Mouse (Mus musculus) forebrain, embryonic 16.5 days (tissue): Measurements from ENCODE around the gene Hus1. TPM values are rescaled to one million over a fixed set of nuclear protein-coding genes. Genes with fewer than 3 reads are reported as not detected.
A peak's percentile ranks its signal among the peaks of the same experiment; 100 is the strongest.

Experiments used
- ATAC-seq: fragments of 200-750 bp; cut with Nextera tagmentation; 2 replicates; pipeline ENCODE4 v1.8.0; 2017; ENCODE audit warnings: mild to moderate bottlenecking, moderate library complexity
- H3K27ac ChIP-seq: fragments of 300-500 bp; sonication (generic); 2 replicates; pipeline ENCODE4 v1.5.1; 2014; ENCODE audit warnings: low read length, control low read depth
- H3K27me3 ChIP-seq: fragments of 300-500 bp; sonication (generic); replicated peaks from 2 replicates; pipeline ENCODE4 v1.6.1; 2014; ENCODE audit warnings: low read length; ENCODE audit not compliant: control insufficient read depth, insufficient read depth
- H3K36me3 ChIP-seq: fragments of 300-500 bp; sonication (generic); 2 replicates; pipeline ENCODE4 v1.6.1; 2014; ENCODE audit not compliant: control insufficient read depth, insufficient read depth
- H3K4me1 ChIP-seq: fragments of 300-500 bp; sonication (generic); replicated peaks from 2 replicates; pipeline ENCODE4 v1.6.1; 2014; ENCODE audit warnings: low read length; ENCODE audit not compliant: control insufficient read depth, insufficient read depth
- H3K4me2 ChIP-seq: fragments of 300-500 bp; sonication (generic); 2 replicates; pipeline ENCODE4 v1.6.1; 2014; ENCODE audit warnings: mild to moderate bottlenecking, low read length, control low read depth
- H3K4me3 ChIP-seq: fragments of 300-500 bp; sonication (generic); replicated peaks from 2 replicates; pipeline ENCODE4 v1.5.1; 2014; ENCODE audit warnings: mild to moderate bottlenecking, low read length, control low read depth
- H3K9ac ChIP-seq: fragments of 300-500 bp; sonication (generic); replicated peaks from 2 replicates; pipeline ENCODE4 v1.6.1; 2014; ENCODE audit warnings: low read depth, low read length, control low read depth
- H3K9me3 ChIP-seq: fragments of 300-500 bp; sonication (generic); 2 replicates; pipeline ENCODE4 v1.6.1; 2016; ENCODE audit warnings: low read length; ENCODE audit not compliant: control insufficient read depth
- WGBS: fragments of 180-500 bp; shearing (Covaris S2); extraction: QIAGEN DNeasy Blood & Tissue Kit; methylation state at CpG from one replicate; pipeline ENCODE4 v1.1.7; 2014; 5-methylcytosine and 5-hydroxymethylcytosine counted together
- polyA plus RNA-seq: library from polyadenylated mRNA; unstranded; fragments of >200 nt; fragmentation: Nextera tagmentation; extraction: Ambion mirVana; gene quantifications from 2 replicates; pipeline ENCODE4 v1.2.1, GENCODE M21; 2015

Gene Hus1
- polyA plus RNA-seq, 1 experiment from 2014 or later = 9.3 TPM

DNA sequence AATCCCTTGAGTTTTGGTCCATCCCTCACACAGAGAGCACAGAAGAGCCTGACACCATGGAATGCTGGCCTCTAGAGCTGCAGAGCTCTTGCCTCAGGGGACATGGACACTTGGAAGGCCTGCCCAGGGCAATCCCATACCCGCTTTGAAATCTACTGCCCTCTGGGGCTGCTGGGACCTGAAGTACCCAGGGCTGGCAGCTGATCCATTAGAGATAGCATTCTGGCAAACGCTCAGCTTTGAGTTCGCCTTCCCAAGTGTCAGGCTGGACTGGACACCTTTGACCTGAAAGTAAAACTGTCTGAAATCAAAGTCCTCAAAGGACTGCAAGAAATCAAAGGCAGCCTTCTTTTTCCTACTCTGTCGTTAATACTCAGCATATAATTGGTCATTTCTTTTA is 52.9 kb downstream of the Hus1 start:
- WGBS = 56% methylated on average over 4 of the region's 4 CpGs
- Histone ChIP-seq H3K36me3 (no peaks in the 10 kb centered on the region), H3K4me3 (no peak overlapping the region), H3K27me3 (no peaks in the 10 kb centered on the region), H3K4me2 (no peak overlapping the region), H3K9me3 (no peaks in the 10 kb centered on the region), H3K27ac (no peak overlapping the region), H3K9ac (no peak overlapping the region), H3K4me1 (peaks cover 8% of the 10 kb centered on the region; the same call in 1 of the 2 replicates)
- ATAC-seq = no peak

DNA sequence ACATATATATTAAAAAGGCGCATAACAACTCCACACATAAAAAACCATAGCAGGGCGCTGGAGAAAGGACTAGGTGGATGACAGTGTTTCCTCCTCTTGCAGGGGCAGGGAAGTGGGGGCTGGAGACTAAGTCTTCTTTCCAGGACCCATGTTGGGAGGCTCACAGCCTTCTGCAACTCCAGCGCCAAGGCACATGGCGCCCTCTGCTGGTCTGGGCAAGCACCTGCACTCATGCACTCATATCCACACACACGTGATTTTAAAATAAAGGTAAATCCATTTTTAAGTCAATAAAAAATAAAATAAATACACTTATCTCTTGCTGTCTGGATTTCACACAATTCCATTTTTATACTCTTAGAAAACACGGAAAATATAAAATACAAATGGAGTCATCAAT is 54.0 kb downstream of the Hus1 start:
- Histone ChIP-seq H3K9ac (no peak overlapping the region), H3K4me2 (no peak overlapping the region), H3K9me3 (no peaks in the 10 kb centered on the region), H3K27ac (no peak overlapping the region), H3K36me3 (no peaks in the 10 kb centered on the region), H3K27me3 (no peaks in the 10 kb centered on the region), H3K4me1 (peaks cover 8% of the 10 kb centered on the region; the same call in 1 of the 2 replicates), H3K4me3 (no peak overlapping the region)
- ATAC-seq = no peak
- 66% methylated on average over 6 of the region's 6 CpGs for WGBS

DNA sequence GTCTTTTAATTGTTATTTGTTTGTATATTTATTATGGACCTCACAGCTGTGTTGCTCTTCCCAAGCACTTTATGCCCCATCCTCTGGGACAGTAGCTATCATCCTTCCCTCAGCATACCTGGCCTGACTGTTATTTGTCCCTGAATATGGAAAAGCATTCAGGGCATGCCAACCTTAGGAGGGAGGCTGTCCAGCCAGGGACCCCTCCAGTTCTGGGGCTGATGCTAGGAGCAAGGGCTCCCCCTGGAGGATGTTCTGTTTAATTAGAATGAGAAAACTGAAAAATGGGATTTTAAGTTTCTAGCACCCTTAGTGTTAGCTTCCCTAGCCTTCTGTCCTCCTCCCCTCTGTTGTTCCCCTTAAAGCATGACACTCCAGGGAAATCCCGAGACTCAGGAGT is 55.3 kb downstream of the Hus1 start:
- no peak overlapping the region for H3K4me3 ChIP-seq
- H3K4me1 ChIP-seq = peaks cover 8% of the 10 kb centered on the region; the same call in 1 of the 2 replicates
- H3K27ac ChIP-seq = no peak overlapping the region
- no peaks in the 10 kb centered on the region for H3K27me3 ChIP-seq
- no peaks in the 10 kb centered on the region for H3K9me3 ChIP-seq
- 0% methylated on average over 1 of the region's 1 CpGs for whole genome bisulfite sequencing
- peak; percentile 66 for ATAC-seq
- H3K4me2 ChIP-seq = no peak overlapping the region
- H3K36me3 ChIP-seq = no peaks in the 10 kb centered on the region
- no peak overlapping the region for H3K9ac ChIP-seq

DNA sequence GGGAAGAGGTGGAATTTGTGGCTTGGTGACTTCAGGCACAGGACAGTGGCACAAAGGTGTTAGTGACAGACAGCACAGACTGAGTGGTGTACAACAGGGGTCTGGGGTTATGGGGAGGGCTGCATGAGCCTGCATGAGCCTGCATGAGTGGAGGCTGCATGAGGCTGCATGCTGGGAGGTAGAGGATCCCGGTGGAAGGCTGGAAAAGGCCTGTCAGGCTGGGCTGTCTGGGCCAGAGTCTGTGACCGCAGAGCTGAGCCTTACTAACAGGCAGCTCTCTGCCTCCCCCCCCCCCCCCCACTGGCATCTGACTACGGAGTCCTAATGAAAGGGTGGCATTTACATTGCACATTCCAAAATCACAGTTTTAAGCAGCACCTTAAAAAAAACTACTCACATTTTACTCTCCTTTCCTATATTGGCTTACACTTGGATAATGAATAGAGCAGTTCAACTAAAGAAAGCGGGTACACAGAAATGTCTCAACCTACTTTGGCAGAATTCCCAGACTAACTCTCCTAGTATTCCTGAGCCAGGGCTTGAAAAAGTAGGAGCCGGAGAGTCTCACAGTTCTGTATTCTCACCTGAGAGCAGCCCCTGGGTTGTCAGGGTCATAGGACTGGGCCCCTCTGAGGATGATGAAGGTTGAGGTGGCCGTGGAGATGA is 61.1 kb downstream of the Hus1 start:
- Histone ChIP-seq H3K27ac (0 out of 2 replicates have a peak overlapping the region, but pooled peaks have one; percentile 34), H3K4me3 (no peak overlapping the region), H3K4me2 (no peak overlapping the region), H3K9me3 (no peaks in the 10 kb centered on the region), H3K36me3 (no peaks in the 10 kb centered on the region), H3K4me1 (peaks cover 5% of the 10 kb centered on the region), H3K9ac (no peak overlapping the region), H3K27me3 (no peaks in the 10 kb centered on the region)
- WGBS = 27% methylated on average over 6 of the region's 6 CpGs
- peak; percentile 76 for ATAC-seq

DNA sequence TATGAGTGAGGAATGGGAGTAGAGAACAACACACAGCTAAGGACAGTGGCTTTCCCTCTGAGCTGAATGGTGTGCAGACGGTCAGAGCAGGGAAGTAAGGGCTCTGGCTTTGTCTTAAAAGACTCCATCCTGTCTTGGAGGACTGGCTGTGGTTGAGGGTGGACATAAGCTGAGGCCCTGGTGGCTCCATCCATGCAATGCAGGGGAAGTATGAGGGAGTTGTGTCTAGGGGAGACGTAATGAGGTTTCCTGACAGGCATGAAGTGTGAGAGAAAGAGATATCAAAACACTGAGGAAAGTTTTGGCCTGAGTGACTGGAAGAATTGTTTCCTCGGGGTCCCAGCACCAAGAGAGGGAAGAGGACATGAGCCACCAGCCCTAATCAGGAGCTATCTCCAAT is 62.1 kb downstream of the Hus1 start:
- 70% methylated on average over 3 of the region's 3 CpGs for WGBS
- Histone ChIP-seq H3K36me3 (no peaks in the 10 kb centered on the region), H3K9ac (no peak overlapping the region), H3K4me2 (no peak overlapping the region), H3K9me3 (no peaks in the 10 kb centered on the region), H3K4me1 (peaks cover 5% of the 10 kb centered on the region), H3K27me3 (no peaks in the 10 kb centered on the region), H3K4me3 (no peak overlapping the region), H3K27ac (no peak overlapping the region)
- ATAC-seq = no peak

DNA sequence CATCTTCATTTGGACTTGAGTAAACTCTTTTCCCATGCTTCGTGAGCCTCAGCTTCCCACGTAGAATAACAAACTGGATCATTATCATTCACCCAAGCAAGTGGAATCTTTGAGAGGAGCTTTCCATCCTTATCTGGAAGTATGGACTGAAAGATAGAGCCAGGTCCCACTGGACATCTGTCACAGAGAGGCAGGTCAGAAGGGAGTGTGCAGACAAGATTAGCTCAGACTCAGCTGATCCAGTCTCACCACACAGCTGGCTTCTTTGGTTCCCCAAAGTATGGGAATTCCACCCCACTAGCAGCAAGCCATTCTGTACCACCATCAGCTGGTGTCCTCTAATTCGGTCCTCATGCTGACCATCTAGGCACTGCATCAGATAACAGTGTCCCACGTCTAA is 66.9 kb downstream of the Hus1 start:
- Histone ChIP-seq H3K36me3 (no peaks in the 10 kb centered on the region), H3K4me2 (no peak overlapping the region), H3K4me1 (no peaks in the 10 kb centered on the region), H3K4me3 (no peak overlapping the region), H3K9ac (no peak overlapping the region), H3K9me3 (no peaks in the 10 kb centered on the region), H3K27ac (no peak overlapping the region), H3K27me3 (no peaks in the 10 kb centered on the region)
- no peak for ATAC-seq
- 90% methylated on average over 4 of the region's 4 CpGs for WGBS

Other genes starting within 250 kb of the Hus1 start
- gene Pkd1l1, start 37.9 kb downstream of the Hus1 start, polyA plus RNA-seq = 0.14 and 0.23 TPM in 2 replicates
- 0.75 and 1.3 TPM in 2 replicates for gene Gm11992, start 37.4 kb upstream of the Hus1 start, polyA plus RNA-seq
- 0.24 TPM in 1 of 2 replicates, not detected in the other for gene Sun3, start 37.8 kb upstream of the Hus1 start, polyA plus RNA-seq
- gene Upp1, start 106.9 kb upstream of the Hus1 start, polyA plus RNA-seq = 1.0 and 2.7 TPM in 2 replicates
- 0.04 TPM in 1 of 2 replicates, not detected in the other for gene Abca13, start 180.8 kb upstream of the Hus1 start, polyA plus RNA-seq